Mouse (Mus musculus) spleen, adult 2 months (tissue): ENCODE measurements around the gene Prkcb.

Experiments
- CTCF ChIP-seq: fragments of 200-500 bp; IDR thresholded peaks from 2 replicates; pipeline ENCODE4 v1.5.1; 2011; ENCODE audit warnings: mild to moderate bottlenecking, inconsistent platforms; ENCODE audit not compliant: insufficient read depth, insufficient read length, insufficient replicate concordance; ENCODE audit errors: extremely low read depth
- POLR2A ChIP-seq: fragments of 200-500 bp; IDR thresholded peaks from 2 replicates; pipeline ENCODE4 v1.6.1; 2011; ENCODE audit warnings: low read depth, low read length, inconsistent platforms

GRCm38 (mm10) chr7:122568787-122569186 is 280.2 kb downstream of the Prkcb start:
- TF ChIP-seq CTCF: no peak
- TF ChIP-seq POLR2A: no peak
